Mouse (Mus musculus): ENCODE results near the gene Irx5. TPM values are rescaled to one million over a fixed set of nuclear protein-coding genes. Genes with fewer than 3 reads are reported as not detected.

The Irx5 gene
- polyA plus RNA-seq, 1 experiment from 2014 or later = 12.3 TPM

- Histone ChIP-seq H3K27me3 (peaks cover 59% of the 10 kb centered on the region), H3K27ac (no peak overlapping the region), H3K9ac (replicated peaks) (no peak overlapping the region), H3K9me3 (no peaks in the 10 kb centered on the region), H3K36me3 (no peaks in the 10 kb centered on the region), H3K4me3 (replicated peaks) (no peak overlapping the region), H3K4me2 (no peak overlapping the region), H3K4me1 (replicated peaks) (no peaks in the 10 kb centered on the region; the same call in 1 of the 2 replicates)
- 86% methylated on average over 11 of the region's 11 CpGs for WGBS
- ATAC-seq (ENCODE audit: insufficient number of reproducible peaks, insufficient read depth, low FRiP score, low TSS enrichment, low read depth) = no peak
Measured at GRCm38 (mm10) chr8:92349898-92350486, 7.4 kb upstream of the Irx5 start.

DNA sequence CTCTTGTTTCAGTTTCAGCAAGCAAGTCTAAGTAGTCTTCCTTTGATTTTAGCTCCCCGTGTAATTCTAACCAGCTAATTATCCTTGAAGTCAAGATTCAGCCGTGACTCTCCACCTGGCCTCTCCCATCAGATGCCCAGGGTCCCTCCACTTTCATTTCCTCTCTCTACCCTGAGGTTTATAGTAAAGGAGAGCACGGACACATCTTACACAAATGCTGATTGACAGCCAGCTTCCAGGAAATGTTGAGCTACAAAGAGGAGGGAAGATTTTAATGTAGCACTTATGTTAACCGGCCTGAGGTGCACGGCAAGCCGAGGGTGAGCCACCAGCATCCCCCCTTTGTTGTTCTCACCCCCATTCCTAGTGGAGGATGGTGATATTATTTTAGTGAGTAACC, 4.0 kb upstream of the Irx5 start:
- no peak overlapping the region for H3K27ac ChIP-seq
- no peaks in the 10 kb centered on the region for H3K9me3 ChIP-seq
- H3K36me3 ChIP-seq = no peaks in the 10 kb centered on the region
- H3K27me3 ChIP-seq = peaks cover 71% of the 10 kb centered on the region
- ATAC-seq (ENCODE audit: insufficient number of reproducible peaks, insufficient read depth, low FRiP score, low TSS enrichment, low read depth) = no peak
- H3K4me2 ChIP-seq = peak overlapping the region; percentile 77
- 11% methylated on average over 6 of the region's 6 CpGs for WGBS
- no peak overlapping the region for H3K4me3 ChIP-seq (replicated peaks)
- no peak overlapping the region for H3K9ac ChIP-seq (replicated peaks)
- H3K4me1 ChIP-seq (replicated peaks) = peaks cover 19% of the 10 kb centered on the region

DNA sequence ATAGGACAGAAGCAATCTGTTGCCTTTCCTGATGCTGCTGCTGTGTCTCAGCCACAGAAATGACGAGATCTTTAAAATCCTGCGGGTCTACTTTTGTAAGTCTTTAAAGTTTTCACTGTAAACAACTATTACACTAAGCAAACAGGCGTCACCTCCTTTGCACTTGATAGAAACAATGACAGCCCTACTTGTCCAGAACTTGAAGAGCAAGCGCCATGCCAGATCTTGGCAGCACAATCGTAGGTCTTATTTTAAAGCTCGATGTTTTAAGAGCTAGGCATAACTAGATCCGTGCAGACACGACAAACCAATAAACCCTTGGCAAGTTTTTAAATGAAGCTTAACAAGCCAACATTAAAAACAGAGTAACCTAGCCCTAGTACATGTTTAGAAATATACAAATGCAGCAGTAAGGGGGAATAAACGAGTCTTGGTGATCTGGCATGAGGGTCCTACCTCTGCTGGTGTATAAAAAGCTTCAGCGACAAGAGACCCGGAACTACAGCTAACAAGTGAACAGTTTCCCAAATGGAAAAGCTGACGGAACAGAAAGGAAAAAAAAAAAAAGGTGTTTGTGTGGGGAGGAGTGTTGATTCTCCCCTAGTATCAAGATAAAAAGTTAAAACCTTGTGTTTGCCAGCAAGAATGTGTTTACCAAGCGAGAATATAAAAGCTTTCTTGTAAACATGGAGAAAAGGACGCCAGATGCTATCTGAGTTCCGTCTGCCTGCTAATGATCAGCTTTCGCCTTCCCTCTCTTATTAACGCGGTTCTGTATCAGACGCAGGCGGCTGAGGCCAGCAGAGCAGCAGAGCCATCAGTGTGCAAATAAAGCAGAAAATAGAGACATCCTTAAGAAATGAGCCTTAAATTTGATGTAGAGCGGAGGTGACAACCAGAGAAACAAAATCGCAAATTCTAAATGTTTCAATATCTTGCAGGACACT, 2.6 kb upstream of the Irx5 start:
- H3K4me2 ChIP-seq = peak overlapping the region; percentile 77
- no peaks in the 10 kb centered on the region for H3K36me3 ChIP-seq
- peaks cover 26% of the 10 kb centered on the region for H3K4me1 ChIP-seq (replicated peaks)
- H3K27ac ChIP-seq = no peak overlapping the region
- WGBS = 2% methylated on average over 22 of the region's 22 CpGs
- H3K9me3 ChIP-seq = no peaks in the 10 kb centered on the region
- H3K4me3 ChIP-seq (replicated peaks) = peak overlapping the region; percentile 61
- peak overlapping the region; percentile 42; the same call in 1 of the 2 replicates for H3K9ac ChIP-seq (replicated peaks)
- peaks cover 81% of the 10 kb centered on the region for H3K27me3 ChIP-seq
- ATAC-seq (ENCODE audit: insufficient number of reproducible peaks, insufficient read depth, low FRiP score, low TSS enrichment, low read depth) = no peak

- WGBS = under 1% methylated on average over 93 of the region's 93 CpGs
- ATAC-seq (ENCODE audit: insufficient number of reproducible peaks, insufficient read depth, low FRiP score, low TSS enrichment, low read depth) = peak; percentile 95
- Histone ChIP-seq H3K9me3 (no peaks in the 10 kb centered on the region), H3K27ac (peak overlapping the region; percentile 64), H3K27me3 (peaks cover 82% of the 10 kb centered on the region), H3K4me1 (replicated peaks) (peaks cover 34% of the 10 kb centered on the region), H3K4me3 (replicated peaks) (peak overlapping the region; percentile 61), H3K4me2 (peak overlapping the region; percentile 77), H3K9ac (replicated peaks) (peak overlapping the region; percentile 57), H3K36me3 (no peaks in the 10 kb centered on the region)
Measured at GRCm38 (mm10) chr8:92355701-92356612, 1.5 kb upstream of the Irx5 start.

GRCm38 (mm10) chr8:92356613-92357375, 631 bp upstream of the Irx5 start:
- H3K27me3 ChIP-seq = peaks cover 84% of the 10 kb centered on the region
- no peaks in the 10 kb centered on the region for H3K36me3 ChIP-seq
- ATAC-seq (ENCODE audit: insufficient number of reproducible peaks, insufficient read depth, low FRiP score, low TSS enrichment, low read depth) = peak; percentile 18
- H3K4me3 ChIP-seq (replicated peaks) = peak overlapping the region; percentile 61
- peak overlapping the region; percentile 77 for H3K4me2 ChIP-seq
- under 1% methylated on average over 40 of the region's 40 CpGs for WGBS
- H3K27ac ChIP-seq = peak overlapping the region; percentile 66
- H3K9me3 ChIP-seq = no peaks in the 10 kb centered on the region
- H3K9ac ChIP-seq (replicated peaks) = peak overlapping the region; percentile 57
- H3K4me1 ChIP-seq (replicated peaks) = peaks cover 34% of the 10 kb centered on the region

- no peak for ATAC-seq (ENCODE audit: insufficient number of reproducible peaks, insufficient read depth, low FRiP score, low TSS enrichment, low read depth)
- no peaks in the 10 kb centered on the region for H3K36me3 ChIP-seq
- peaks cover 84% of the 10 kb centered on the region for H3K27me3 ChIP-seq
- peak overlapping the region; percentile 77 for H3K4me2 ChIP-seq
- peak overlapping the region; percentile 70 for H3K9ac ChIP-seq (replicated peaks)
- H3K4me1 ChIP-seq (replicated peaks) = peaks cover 37% of the 10 kb centered on the region
- no peaks in the 10 kb centered on the region for H3K9me3 ChIP-seq
- peak overlapping the region; percentile 61 for H3K4me3 ChIP-seq (replicated peaks)
- peak overlapping the region; percentile 87 for H3K27ac ChIP-seq
- WGBS = under 1% methylated on average over 80 of the region's 80 CpGs
Measured at GRCm38 (mm10) chr8:92358141-92358999, 945 bp downstream of the Irx5 start.

DNA sequence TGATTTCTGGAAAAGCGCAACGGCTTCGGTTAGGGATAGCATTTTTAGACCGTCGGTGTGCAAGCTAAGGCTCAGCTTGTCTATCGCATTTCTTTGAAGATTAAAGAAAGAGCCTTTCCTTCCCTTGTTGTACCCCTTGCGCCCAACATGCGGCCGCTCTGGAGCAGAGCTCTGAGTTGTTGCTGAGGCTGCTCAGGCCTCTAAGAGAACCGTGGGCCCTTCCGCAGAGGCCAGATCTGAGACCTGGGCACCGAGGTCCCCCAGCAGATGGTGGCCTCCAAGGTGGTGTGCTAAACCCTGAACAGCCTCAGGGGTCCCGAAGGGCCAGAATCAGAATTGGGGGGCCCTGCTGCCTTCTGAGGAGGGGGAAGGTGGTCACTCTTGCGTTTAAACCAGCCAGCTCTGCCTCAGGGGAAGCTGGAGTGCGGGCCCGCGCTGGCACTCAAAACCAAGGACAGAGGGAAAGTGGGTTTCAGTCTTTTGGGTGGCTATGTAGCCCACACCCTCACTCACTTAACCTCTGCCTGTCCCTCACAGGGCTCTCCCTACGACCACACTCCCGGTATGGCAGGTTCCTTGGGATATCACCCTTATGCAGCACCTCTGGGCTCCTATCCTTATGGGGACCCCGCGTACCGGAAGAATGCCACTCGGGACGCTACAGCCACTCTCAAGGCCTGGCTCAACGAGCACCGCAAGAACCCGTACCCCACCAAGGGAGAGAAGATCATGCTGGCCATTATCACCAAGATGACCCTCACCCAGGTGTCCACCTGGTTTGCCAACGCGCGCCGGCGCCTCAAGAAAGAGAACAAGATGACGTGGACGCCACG, 1.8 kb downstream of the Irx5 start:
- Histone ChIP-seq H3K36me3 (no peaks in the 10 kb centered on the region), H3K27me3 (peaks cover 84% of the 10 kb centered on the region), H3K9ac (replicated peaks) (peak overlapping the region; percentile 70), H3K4me2 (peak overlapping the region; percentile 77), H3K9me3 (no peaks in the 10 kb centered on the region), H3K4me3 (replicated peaks) (peak overlapping the region; percentile 61), H3K4me1 (replicated peaks) (peaks cover 40% of the 10 kb centered on the region), H3K27ac (no peak overlapping the region; the same call in 1 of the 2 replicates)
- ATAC-seq (ENCODE audit: insufficient number of reproducible peaks, insufficient read depth, low FRiP score, low TSS enrichment, low read depth) = no peak
- WGBS = 2% methylated on average over 35 of the region's 35 CpGs

GRCm38 (mm10) chr8:92359833-92360082, 2.3 kb downstream of the Irx5 start:
- Histone ChIP-seq H3K27ac (no peak overlapping the region; the same call in 1 of the 2 replicates), H3K36me3 (no peaks in the 10 kb centered on the region), H3K4me2 (peak overlapping the region; percentile 77), H3K27me3 (peaks cover 84% of the 10 kb centered on the region), H3K9me3 (no peaks in the 10 kb centered on the region), H3K9ac (replicated peaks) (peak overlapping the region; percentile 70), H3K4me3 (replicated peaks) (peak overlapping the region; percentile 61), H3K4me1 (replicated peaks) (peaks cover 44% of the 10 kb centered on the region)
- WGBS = under 1% methylated on average over 21 of the region's 21 CpGs
- no peak for ATAC-seq (ENCODE audit: insufficient number of reproducible peaks, insufficient read depth, low FRiP score, low TSS enrichment, low read depth)

DNA sequence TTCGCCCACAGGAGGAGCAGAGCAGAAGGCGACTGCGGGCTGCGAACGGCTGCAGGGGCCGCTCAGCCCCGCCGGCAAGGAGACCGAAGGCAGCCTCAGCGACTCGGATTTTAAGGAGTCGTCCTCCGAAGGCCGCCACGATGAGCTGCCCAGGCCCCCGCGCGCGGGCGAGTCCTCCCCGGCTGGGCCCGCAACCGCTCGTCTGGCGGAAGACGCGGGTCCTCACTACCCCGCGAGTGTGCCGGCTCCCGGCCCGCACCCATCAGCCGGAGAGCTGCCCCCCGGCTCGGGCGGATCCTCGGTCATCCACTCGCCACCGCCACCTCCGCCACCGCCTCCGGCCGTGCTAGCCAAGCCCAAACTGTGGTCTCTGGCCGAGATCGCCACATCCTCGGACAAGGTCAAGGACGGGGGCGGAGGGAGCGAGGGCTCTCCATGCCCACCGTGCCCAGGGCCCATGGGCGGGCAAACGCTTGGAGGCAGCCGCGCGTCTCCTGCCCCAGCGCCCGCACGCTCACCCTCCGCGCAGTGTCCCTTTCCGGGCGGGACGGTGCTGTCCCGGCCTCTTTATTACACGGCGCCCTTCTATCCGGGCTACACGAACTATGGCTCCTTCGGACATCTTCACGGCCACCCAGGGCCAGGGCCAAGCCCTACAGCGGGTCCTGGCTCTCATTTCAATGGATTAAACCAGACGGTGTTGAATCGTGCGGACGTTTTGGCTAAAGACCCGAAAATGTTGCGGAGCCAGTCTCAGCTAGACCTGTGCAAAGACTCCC, 2.8 kb downstream of the Irx5 start:
- Histone ChIP-seq H3K4me1 (replicated peaks) (peaks cover 47% of the 10 kb centered on the region), H3K27me3 (peaks cover 88% of the 10 kb centered on the region), H3K9me3 (no peaks in the 10 kb centered on the region), H3K27ac (0 out of 2 replicates have a peak overlapping the region, but pooled peaks have one; percentile 17), H3K4me3 (replicated peaks) (peak overlapping the region; percentile 61), H3K36me3 (no peaks in the 10 kb centered on the region), H3K9ac (replicated peaks) (peak overlapping the region; percentile 70), H3K4me2 (peak overlapping the region; percentile 77)
- no peak for ATAC-seq (ENCODE audit: insufficient number of reproducible peaks, insufficient read depth, low FRiP score, low TSS enrichment, low read depth)
- WGBS = under 1% methylated on average over 76 of the region's 77 CpGs

Measured in limb, embryonic 12.5 days (tissue).